Mouse (Mus musculus) embryonic fibroblast, embryonic 13.5 days (primary cell): ENCODE data around the gene Tomm40.

Source experiments
- CTCF ChIP-seq: IDR thresholded peaks from 2 replicates; pipeline ENCODE4 v1.5.1; 2011; ENCODE audit warnings: mild to moderate bottlenecking, control low read depth, low read length, moderate library complexity, borderline replicate concordance; ENCODE audit not compliant: insufficient read depth
- POLR2A ChIP-seq: IDR thresholded peaks from 2 replicates; pipeline ENCODE4 v1.6.1; 2011; ENCODE audit warnings: low read depth, mild to moderate bottlenecking, control low read depth, low read length, moderate library complexity

GRCm38 (mm10) chr7:19716822-19717221, 1.6 kb upstream of the Tomm40 start:
- TF ChIP-seq CTCF, result no peak
- TF ChIP-seq POLR2A, result no peak
